Mouse (Mus musculus): ENCODE measurements around the gene Kcnk1. TPM values are rescaled to one million over a fixed set of nuclear protein-coding genes. Genes with fewer than 3 reads are reported as not detected.

Kcnk1 gene
- polyA plus RNA-seq, 1 experiment from 2014 or later, result 18.7 TPM

DNA sequence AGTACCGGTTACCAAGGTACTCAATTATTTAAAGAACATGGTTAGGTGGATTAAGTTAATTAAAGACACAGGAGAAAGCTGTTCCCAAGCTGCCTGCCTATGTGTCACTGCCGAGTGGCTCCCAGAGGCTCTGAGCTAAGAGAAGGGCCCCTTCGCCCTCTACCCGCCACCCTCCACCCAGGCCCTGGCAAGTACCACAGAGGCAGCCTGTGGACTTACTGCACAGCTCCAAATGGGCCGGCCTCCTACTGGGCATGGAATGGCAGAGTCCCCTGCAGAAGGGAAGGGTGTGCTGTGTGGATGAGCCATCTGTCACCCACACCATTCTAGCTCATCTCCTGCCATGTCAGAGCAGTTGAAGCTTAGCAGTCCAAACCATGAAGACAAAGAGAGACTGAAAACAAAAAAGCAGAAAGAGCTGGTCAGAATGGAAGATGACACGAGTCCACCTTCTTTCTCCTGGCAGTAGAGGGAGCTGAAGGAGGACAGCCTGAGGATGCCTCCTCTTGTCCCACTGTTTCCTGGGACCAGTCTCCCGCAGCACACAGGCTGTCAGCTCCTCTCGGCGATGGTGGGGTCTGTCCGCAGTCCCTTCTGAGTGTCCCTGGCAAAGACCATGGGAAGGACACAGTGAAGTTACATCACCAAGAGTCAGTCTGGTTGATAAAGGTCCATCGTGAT is 11.5 kb downstream of the Kcnk1 start:
- 0 out of 2 replicates have a peak, but pooled peaks cover 3% of the 10 kb centered on the region for H3K4me1 ChIP-seq (replicated peaks; ENCODE audit: control insufficient read depth, insufficient read depth, low read length)
- no peaks in the 10 kb centered on the region for H3K9me3 ChIP-seq (ENCODE audit: control insufficient read depth, low read length)
- no peak overlapping the region for H3K4me3 ChIP-seq (replicated peaks; ENCODE audit: low read length)
- WGBS, result 76% methylated on average over 11 of the region's 11 CpGs
- no peaks in the 10 kb centered on the region for H3K36me3 ChIP-seq (ENCODE audit: control insufficient read depth, insufficient read depth)
- no peak overlapping the region for H3K27ac ChIP-seq (ENCODE audit: low read length)
- no peak overlapping the region for H3K9ac ChIP-seq (replicated peaks; ENCODE audit: low read depth, low read length)
- H3K4me2 ChIP-seq (ENCODE audit: low read length), result no peak overlapping the region
- H3K27me3 ChIP-seq (replicated peaks; ENCODE audit: control insufficient read depth, insufficient read depth, low read length), result no peaks in the 10 kb centered on the region
- 0 out of 2 replicates have a peak, but pooled peaks have one; percentile 47 for ATAC-seq

DNA sequence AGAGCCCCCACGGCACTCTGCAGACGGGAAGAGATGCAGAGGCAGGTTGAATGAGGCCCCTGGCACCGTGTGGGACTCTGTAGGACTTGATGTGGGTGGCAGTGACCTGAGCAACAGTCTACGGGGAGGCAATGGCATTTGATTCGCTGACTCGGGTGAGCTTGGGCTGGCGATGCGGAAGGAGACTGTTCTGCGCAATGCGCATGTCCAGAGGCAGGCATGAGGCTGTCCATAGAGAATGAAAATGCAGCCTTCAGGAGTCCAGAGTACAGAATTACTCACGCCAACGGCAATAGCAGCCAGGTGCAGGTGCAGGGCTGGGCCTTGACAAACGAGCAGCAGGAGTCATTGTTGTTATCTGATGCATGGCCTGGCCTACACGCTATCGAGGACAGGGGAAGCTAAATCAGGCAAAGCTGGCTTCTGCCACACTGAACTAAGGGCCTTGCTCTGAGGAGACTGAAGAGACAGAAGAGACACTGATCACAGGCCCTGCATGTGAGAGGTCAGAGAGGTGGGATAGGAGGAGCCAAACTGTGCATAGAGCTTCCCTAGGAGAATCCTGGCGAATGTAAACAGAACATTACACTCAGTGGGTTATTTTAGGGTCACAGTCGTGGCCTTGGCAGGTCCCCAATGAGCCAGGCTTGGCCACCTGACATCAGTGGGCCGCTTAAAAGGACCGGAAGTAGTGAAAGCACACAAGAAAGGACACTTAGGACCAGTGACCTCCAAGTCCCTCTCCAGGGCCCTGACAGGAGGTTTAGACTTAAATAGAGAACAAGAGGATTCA is 12.8 kb downstream of the Kcnk1 start:
- Histone ChIP-seq H3K27me3 (replicated peaks; ENCODE audit: control insufficient read depth, insufficient read depth, low read length) (no peaks in the 10 kb centered on the region), H3K9ac (replicated peaks; ENCODE audit: low read depth, low read length) (no peak overlapping the region), H3K4me2 (ENCODE audit: low read length) (no peak overlapping the region), H3K4me1 (replicated peaks; ENCODE audit: control insufficient read depth, insufficient read depth, low read length) (0 out of 2 replicates have a peak, but pooled peaks cover 3% of the 10 kb centered on the region), H3K4me3 (replicated peaks; ENCODE audit: low read length) (no peak overlapping the region), H3K36me3 (ENCODE audit: control insufficient read depth, insufficient read depth) (no peaks in the 10 kb centered on the region), H3K9me3 (ENCODE audit: control insufficient read depth, low read length) (no peaks in the 10 kb centered on the region), H3K27ac (ENCODE audit: low read length) (no peak overlapping the region)
- ATAC-seq, result no peak
- 87% methylated on average over 19 of the region's 19 CpGs for WGBS

DNA sequence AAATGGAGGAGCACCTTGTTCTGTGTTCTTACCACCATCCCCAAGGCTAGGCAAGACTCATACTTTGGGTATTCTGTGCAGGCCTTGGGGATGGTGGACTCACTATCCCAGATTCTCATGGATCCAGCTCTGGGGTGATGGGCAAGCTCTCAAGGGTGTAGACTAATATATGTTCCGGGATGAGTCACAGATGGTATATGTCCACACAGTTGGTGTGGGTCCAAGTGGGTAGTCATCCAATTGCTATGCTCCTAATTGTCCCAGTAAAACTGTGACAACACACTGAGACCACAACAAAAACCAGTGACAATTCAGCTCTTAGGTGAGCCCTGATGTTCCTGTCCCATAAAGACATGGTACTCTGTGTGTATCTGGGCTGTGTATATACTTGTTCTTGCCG is 14.0 kb downstream of the Kcnk1 start:
- Histone ChIP-seq H3K9me3 (ENCODE audit: control insufficient read depth, low read length) (no peaks in the 10 kb centered on the region), H3K4me3 (replicated peaks; ENCODE audit: low read length) (no peak overlapping the region), H3K27me3 (replicated peaks; ENCODE audit: control insufficient read depth, insufficient read depth, low read length) (no peaks in the 10 kb centered on the region), H3K4me1 (replicated peaks; ENCODE audit: control insufficient read depth, insufficient read depth, low read length) (0 out of 2 replicates have a peak, but pooled peaks cover 3% of the 10 kb centered on the region), H3K4me2 (ENCODE audit: low read length) (no peak overlapping the region), H3K27ac (ENCODE audit: low read length) (no peak overlapping the region), H3K36me3 (ENCODE audit: control insufficient read depth, insufficient read depth) (no peaks in the 10 kb centered on the region), H3K9ac (replicated peaks; ENCODE audit: low read depth, low read length) (no peak overlapping the region)
- no peak for ATAC-seq
- WGBS, result 94% methylated on average over 2 of the region's 2 CpGs

DNA sequence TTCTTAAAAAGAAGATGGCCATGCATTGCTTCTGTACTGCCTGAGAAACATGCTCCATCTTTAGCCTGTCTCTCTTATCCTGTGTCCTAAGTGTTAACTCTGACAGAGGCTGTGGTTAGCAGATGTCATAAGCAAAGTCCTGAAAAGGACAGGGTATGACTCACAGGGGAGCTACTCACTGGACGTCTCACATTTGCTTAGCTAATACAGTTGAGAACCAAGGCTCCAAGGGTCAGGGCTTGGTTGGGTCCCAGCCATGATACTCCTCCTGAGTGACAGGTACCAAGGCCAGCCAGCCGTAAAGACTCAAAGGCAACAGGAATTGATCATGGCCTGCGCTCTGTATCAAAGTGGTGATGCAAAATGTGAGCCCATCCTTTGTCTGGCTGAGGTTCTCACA is 15.9 kb downstream of the Kcnk1 start:
- Histone ChIP-seq H3K27me3 (replicated peaks; ENCODE audit: control insufficient read depth, insufficient read depth, low read length) (no peaks in the 10 kb centered on the region), H3K27ac (ENCODE audit: low read length) (no peak overlapping the region), H3K9ac (replicated peaks; ENCODE audit: low read depth, low read length) (no peak overlapping the region), H3K36me3 (ENCODE audit: control insufficient read depth, insufficient read depth) (no peaks in the 10 kb centered on the region), H3K4me1 (replicated peaks; ENCODE audit: control insufficient read depth, insufficient read depth, low read length) (0 out of 2 replicates have a peak, but pooled peaks cover 3% of the 10 kb centered on the region), H3K9me3 (ENCODE audit: control insufficient read depth, low read length) (no peaks in the 10 kb centered on the region), H3K4me3 (replicated peaks; ENCODE audit: low read length) (no peak overlapping the region), H3K4me2 (ENCODE audit: low read length) (no peak overlapping the region)
- 81% methylated on average over 3 of the region's 3 CpGs for WGBS
- ATAC-seq, result no peak

DNA sequence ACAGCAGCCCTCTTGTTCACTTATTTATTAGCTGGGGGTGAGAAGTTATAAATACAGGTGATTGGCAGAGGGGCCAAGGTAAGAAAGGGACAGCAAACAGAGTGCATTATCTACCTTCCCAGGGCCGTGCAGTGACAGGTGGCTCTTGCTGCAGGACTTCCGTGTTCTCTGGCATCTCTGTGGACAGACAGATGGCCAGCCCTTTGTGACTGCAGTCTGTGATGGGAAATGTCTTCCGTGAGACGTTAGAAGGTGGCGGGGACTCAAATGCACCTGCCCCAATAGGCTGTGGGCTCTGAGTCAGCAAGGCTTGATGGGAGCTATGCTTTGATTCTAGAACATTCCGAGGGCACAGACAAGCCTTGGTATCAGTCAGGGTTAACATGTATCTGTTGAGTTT is 17.4 kb downstream of the Kcnk1 start:
- Histone ChIP-seq H3K27me3 (replicated peaks; ENCODE audit: control insufficient read depth, insufficient read depth, low read length) (no peaks in the 10 kb centered on the region), H3K4me3 (replicated peaks; ENCODE audit: low read length) (no peak overlapping the region), H3K27ac (ENCODE audit: low read length) (no peak overlapping the region), H3K9ac (replicated peaks; ENCODE audit: low read depth, low read length) (no peak overlapping the region), H3K4me1 (replicated peaks; ENCODE audit: control insufficient read depth, insufficient read depth, low read length) (no peaks in the 10 kb centered on the region), H3K9me3 (ENCODE audit: control insufficient read depth, low read length) (no peaks in the 10 kb centered on the region), H3K4me2 (ENCODE audit: low read length) (no peak overlapping the region), H3K36me3 (ENCODE audit: control insufficient read depth, insufficient read depth) (no peaks in the 10 kb centered on the region)
- no peak for ATAC-seq
- WGBS, result 76% methylated on average over 6 of the region's 6 CpGs

DNA sequence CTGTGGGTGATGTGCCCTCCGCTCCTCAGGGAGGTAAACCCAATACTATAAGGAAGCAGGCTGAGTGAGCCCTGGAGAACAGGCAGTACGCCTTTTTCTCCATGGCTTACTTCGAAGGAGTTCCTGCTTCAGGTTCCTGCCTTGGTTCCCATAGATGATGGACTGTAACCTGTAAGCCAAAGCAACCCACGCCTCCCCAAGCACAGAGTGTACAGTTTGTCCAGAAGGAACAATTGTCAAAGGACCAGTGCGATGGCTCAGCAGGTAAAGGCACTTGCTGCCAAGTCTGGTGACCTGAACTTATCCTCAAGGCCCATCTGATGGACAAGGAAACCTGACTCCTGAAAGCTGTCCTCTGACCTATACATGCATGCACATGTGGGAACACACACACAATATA is 18.7 kb downstream of the Kcnk1 start:
- ATAC-seq, result no peak
- 95% methylated on average over 5 of the region's 5 CpGs for WGBS
- H3K4me2 ChIP-seq (ENCODE audit: low read length), result no peak overlapping the region
- no peak overlapping the region for H3K9ac ChIP-seq (replicated peaks; ENCODE audit: low read depth, low read length)
- no peaks in the 10 kb centered on the region for H3K36me3 ChIP-seq (ENCODE audit: control insufficient read depth, insufficient read depth)
- H3K27ac ChIP-seq (ENCODE audit: low read length), result no peak overlapping the region
- H3K27me3 ChIP-seq (replicated peaks; ENCODE audit: control insufficient read depth, insufficient read depth, low read length), result no peaks in the 10 kb centered on the region
- no peaks in the 10 kb centered on the region for H3K9me3 ChIP-seq (ENCODE audit: control insufficient read depth, low read length)
- no peaks in the 10 kb centered on the region for H3K4me1 ChIP-seq (replicated peaks; ENCODE audit: control insufficient read depth, insufficient read depth, low read length)
- no peak overlapping the region for H3K4me3 ChIP-seq (replicated peaks; ENCODE audit: low read length)

DNA sequence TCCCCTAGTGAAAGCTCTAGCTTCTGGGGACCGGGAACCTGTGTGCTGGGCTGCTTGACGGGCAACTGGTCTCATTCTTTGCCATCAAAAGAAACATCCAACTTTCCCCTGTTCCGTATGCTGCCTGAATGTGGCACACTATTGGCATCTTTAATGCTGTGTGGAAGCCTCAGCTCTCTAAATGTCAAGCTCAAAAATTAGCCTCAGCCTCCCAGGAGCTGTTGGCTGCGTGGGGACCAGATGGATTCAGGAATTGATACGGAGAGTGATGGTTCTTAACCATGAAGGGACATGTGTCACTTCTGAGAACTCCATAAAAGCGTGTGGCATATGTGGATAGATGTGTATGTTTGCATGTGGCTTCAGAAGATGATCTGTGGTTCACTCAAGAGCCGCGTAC is 27.0 kb downstream of the Kcnk1 start:
- 84% methylated on average over 8 of the region's 8 CpGs for WGBS
- Histone ChIP-seq H3K27me3 (replicated peaks; ENCODE audit: control insufficient read depth, insufficient read depth, low read length) (no peaks in the 10 kb centered on the region), H3K9ac (replicated peaks; ENCODE audit: low read depth, low read length) (no peak overlapping the region), H3K4me1 (replicated peaks; ENCODE audit: control insufficient read depth, insufficient read depth, low read length) (no peaks in the 10 kb centered on the region), H3K4me2 (ENCODE audit: low read length) (no peak overlapping the region), H3K9me3 (ENCODE audit: control insufficient read depth, low read length) (no peaks in the 10 kb centered on the region), H3K4me3 (replicated peaks; ENCODE audit: low read length) (no peak overlapping the region), H3K36me3 (ENCODE audit: control insufficient read depth, insufficient read depth) (no peaks in the 10 kb centered on the region; the same call in 1 of the 2 replicates), H3K27ac (ENCODE audit: low read length) (no peak overlapping the region)
- no peak for ATAC-seq

DNA sequence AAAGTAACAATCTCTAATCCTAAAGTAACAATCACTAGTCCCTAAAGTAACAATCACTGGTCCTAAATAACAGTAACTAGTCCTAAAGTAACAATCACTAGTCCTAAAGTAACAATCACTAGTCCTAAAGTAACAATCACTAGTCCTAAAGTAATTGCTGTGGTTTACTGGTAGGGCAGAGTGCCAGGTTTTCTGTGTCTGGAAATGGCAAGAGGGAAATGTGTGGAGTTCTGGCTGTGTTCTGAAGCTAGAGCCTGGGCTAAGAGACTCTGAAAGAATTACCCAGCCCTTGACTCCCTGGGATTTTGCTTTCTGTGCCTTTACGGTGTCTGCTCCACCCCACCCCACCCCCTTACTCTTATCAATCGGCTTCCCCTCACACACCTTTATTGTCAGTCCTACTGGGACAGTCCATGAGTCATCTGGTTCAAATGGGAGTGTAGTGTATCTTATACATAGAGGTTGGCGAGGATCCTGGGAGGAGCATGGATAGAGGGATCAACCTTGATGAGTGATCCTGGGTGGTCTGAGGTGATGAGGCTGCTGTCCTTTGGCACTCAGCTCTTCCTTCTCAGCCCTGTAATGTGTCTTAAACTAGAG is 28.8 kb downstream of the Kcnk1 start:
- H3K4me1 ChIP-seq (replicated peaks; ENCODE audit: control insufficient read depth, insufficient read depth, low read length), result no peaks in the 10 kb centered on the region
- no peaks in the 10 kb centered on the region; the same call in 1 of the 2 replicates for H3K36me3 ChIP-seq (ENCODE audit: control insufficient read depth, insufficient read depth)
- no peak for ATAC-seq
- WGBS, result 78% methylated on average over 3 of the region's 3 CpGs
- H3K4me3 ChIP-seq (replicated peaks; ENCODE audit: low read length), result no peak overlapping the region
- no peak overlapping the region for H3K9ac ChIP-seq (replicated peaks; ENCODE audit: low read depth, low read length)
- H3K27me3 ChIP-seq (replicated peaks; ENCODE audit: control insufficient read depth, insufficient read depth, low read length), result no peaks in the 10 kb centered on the region
- H3K4me2 ChIP-seq (ENCODE audit: low read length), result no peak overlapping the region
- no peaks in the 10 kb centered on the region for H3K9me3 ChIP-seq (ENCODE audit: control insufficient read depth, low read length)
- H3K27ac ChIP-seq (ENCODE audit: low read length), result no peak overlapping the region

DNA sequence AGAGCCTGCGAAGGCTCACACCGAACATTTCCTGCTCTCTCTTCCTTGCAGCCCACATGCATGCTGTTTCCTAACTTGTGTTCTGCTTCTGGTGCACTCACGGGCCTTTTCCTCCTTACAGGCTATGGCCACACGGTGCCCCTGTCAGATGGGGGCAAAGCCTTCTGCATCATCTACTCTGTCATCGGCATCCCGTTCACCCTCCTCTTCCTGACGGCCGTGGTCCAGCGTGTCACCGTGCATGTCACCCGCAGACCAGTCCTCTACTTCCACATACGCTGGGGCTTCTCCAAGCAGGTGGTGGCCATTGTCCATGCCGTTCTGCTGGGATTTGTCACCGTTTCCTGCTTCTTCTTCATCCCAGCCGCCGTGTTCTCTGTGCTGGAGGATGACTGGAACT is 29.9 kb downstream of the Kcnk1 start:
- ATAC-seq, result no peak
- no peaks in the 10 kb centered on the region for H3K9me3 ChIP-seq (ENCODE audit: control insufficient read depth, low read length)
- H3K4me1 ChIP-seq (replicated peaks; ENCODE audit: control insufficient read depth, insufficient read depth, low read length), result no peaks in the 10 kb centered on the region
- H3K27me3 ChIP-seq (replicated peaks; ENCODE audit: control insufficient read depth, insufficient read depth, low read length), result no peaks in the 10 kb centered on the region
- H3K36me3 ChIP-seq (ENCODE audit: control insufficient read depth, insufficient read depth), result no peaks in the 10 kb centered on the region; the same call in 1 of the 2 replicates
- H3K4me3 ChIP-seq (replicated peaks; ENCODE audit: low read length), result no peak overlapping the region
- H3K27ac ChIP-seq (ENCODE audit: low read length), result no peak overlapping the region
- H3K9ac ChIP-seq (replicated peaks; ENCODE audit: low read depth, low read length), result no peak overlapping the region
- H3K4me2 ChIP-seq (ENCODE audit: low read length), result no peak overlapping the region
- WGBS, result 94% methylated on average over 16 of the region's 16 CpGs

Measured in forebrain, embryonic 16.5 days (tissue).